Mouse (Mus musculus): Measurements from ENCODE around the gene Ift43. TPM values are rescaled to one million over a fixed set of nuclear protein-coding genes. Genes with fewer than 3 reads are reported as not detected.

Gene Ift43
- polyA plus RNA-seq, 1 experiment from 2014 or later: 6.6 TPM

DNA sequence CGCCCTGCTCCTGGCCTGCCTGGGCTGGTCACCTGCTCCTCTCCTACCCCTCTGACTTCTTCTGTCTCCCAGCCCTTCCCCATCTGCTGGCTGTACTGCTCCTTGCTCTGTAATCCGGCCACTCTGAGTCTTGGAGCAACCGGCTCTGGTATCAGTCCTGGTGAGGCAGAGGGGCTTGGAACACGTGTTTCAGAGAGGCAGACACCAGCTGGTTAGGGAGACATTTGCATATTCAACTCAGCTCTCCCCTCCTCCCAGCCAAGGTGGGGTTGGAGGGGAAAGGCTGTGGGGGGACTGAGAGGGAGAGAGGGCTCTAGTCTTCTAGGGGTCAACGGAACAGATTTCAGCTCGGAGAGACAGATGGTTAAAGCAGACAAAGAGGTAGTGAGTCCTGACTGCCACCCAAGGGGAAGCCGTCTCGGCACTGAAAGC lies 99.0 kb downstream of the Ift43 start:
- Histone ChIP-seq H3K9ac (ENCODE audit: low read depth, low read length) (no peak overlapping the region), H3K4me2 (ENCODE audit: low read depth, low read length) (no peak overlapping the region), H3K4me3 (ENCODE audit: low read depth, low read length) (no peak overlapping the region), H3K36me3 (ENCODE audit: control insufficient read depth, insufficient read depth) (no peaks in the 10 kb centered on the region), H3K4me1 (ENCODE audit: control insufficient read depth, low read depth, low read length) (no peaks in the 10 kb centered on the region), H3K27me3 (ENCODE audit: control insufficient read depth, insufficient read depth, low read depth, low read length) (no peaks in the 10 kb centered on the region), H3K9me3 (replicated peaks; ENCODE audit: control insufficient read depth, low read length) (no peaks in the 10 kb centered on the region), H3K27ac (ENCODE audit: low read length) (no peak overlapping the region)
- 28% methylated on average over 8 of the region's 8 CpGs for WGBS (ENCODE audit: insufficient replicate concordance)
- ATAC-seq (ENCODE audit: low read depth): no peak

- WGBS (ENCODE audit: insufficient replicate concordance): 30% methylated on average over 2 of the region's 2 CpGs
- Histone ChIP-seq H3K4me2 (ENCODE audit: low read depth, low read length) (no peak overlapping the region), H3K9ac (ENCODE audit: low read depth, low read length) (no peak overlapping the region), H3K4me1 (ENCODE audit: control insufficient read depth, low read depth, low read length) (no peaks in the 10 kb centered on the region), H3K36me3 (ENCODE audit: control insufficient read depth, insufficient read depth) (no peaks in the 10 kb centered on the region), H3K9me3 (replicated peaks; ENCODE audit: control insufficient read depth, low read length) (no peaks in the 10 kb centered on the region), H3K27me3 (ENCODE audit: control insufficient read depth, insufficient read depth, low read depth, low read length) (no peaks in the 10 kb centered on the region), H3K4me3 (ENCODE audit: low read depth, low read length) (no peak overlapping the region), H3K27ac (ENCODE audit: low read length) (no peak overlapping the region)
- no peak for ATAC-seq (ENCODE audit: low read depth)
Measured at GRCm38 (mm10) chr12:86181879-86182278, 99.5 kb downstream of the Ift43 start.

DNA sequence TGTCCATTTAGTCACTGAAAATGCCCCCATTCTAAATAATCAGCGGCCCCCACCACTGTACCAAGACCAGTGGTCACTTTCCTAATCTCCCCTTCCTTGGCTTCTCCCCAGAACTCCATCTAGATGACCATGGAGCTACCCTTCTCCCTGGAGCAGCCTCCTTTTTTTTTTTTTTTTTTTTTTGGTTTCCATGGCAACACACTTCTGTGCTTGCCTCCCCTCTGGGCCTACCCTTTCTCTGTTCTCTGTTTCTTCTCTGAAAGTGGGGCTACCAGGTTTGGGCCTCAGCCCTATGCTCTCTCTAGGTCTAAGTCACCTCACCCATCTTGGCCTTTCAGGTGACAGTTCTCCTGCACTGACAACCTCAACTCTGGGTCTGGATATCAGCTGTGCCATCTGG lies 100.1 kb downstream of the Ift43 start:
- Histone ChIP-seq H3K4me1 (ENCODE audit: control insufficient read depth, low read depth, low read length) (no peaks in the 10 kb centered on the region), H3K27ac (ENCODE audit: low read length) (no peak overlapping the region), H3K9me3 (replicated peaks; ENCODE audit: control insufficient read depth, low read length) (no peaks in the 10 kb centered on the region), H3K36me3 (ENCODE audit: control insufficient read depth, insufficient read depth) (no peaks in the 10 kb centered on the region), H3K9ac (ENCODE audit: low read depth, low read length) (no peak overlapping the region), H3K4me2 (ENCODE audit: low read depth, low read length) (no peak overlapping the region), H3K27me3 (ENCODE audit: control insufficient read depth, insufficient read depth, low read depth, low read length) (no peaks in the 10 kb centered on the region), H3K4me3 (ENCODE audit: low read depth, low read length) (no peak overlapping the region)
- no peak for ATAC-seq (ENCODE audit: low read depth)
- 55% methylated on average over 1 of the region's 1 CpGs for WGBS (ENCODE audit: insufficient replicate concordance)

DNA sequence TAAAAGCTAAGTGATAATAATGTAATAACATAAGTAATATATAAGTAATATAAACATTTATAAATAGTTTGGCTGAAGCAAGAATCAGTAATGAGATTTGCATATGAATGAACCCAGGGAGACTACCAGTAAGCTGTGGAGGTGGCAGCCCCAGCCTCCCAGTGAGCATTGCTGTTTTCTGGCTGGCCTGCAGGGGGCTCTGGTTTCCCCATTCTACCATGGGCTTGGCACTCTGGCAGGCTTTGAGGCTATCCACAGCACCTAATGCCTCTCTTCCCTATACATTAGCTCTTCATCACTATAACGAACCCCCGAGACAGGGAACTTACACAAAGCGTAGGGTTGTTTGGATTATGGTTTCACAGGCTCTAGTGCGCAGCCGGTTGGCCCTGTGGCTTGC lies 105.8 kb downstream of the Ift43 start:
- Histone ChIP-seq H3K36me3 (ENCODE audit: control insufficient read depth, insufficient read depth) (no peaks in the 10 kb centered on the region), H3K9ac (ENCODE audit: low read depth, low read length) (no peak overlapping the region), H3K9me3 (replicated peaks; ENCODE audit: control insufficient read depth, low read length) (no peaks in the 10 kb centered on the region), H3K27me3 (ENCODE audit: control insufficient read depth, insufficient read depth, low read depth, low read length) (no peaks in the 10 kb centered on the region), H3K27ac (ENCODE audit: low read length) (no peak overlapping the region), H3K4me3 (ENCODE audit: low read depth, low read length) (no peak overlapping the region), H3K4me2 (ENCODE audit: low read depth, low read length) (no peak overlapping the region), H3K4me1 (ENCODE audit: control insufficient read depth, low read depth, low read length) (no peaks in the 10 kb centered on the region)
- WGBS (ENCODE audit: insufficient replicate concordance): 47% methylated on average over 5 of the region's 5 CpGs
- no peak for ATAC-seq (ENCODE audit: low read depth)

- no peak for ATAC-seq (ENCODE audit: low read depth)
- no peak overlapping the region for H3K9ac ChIP-seq (ENCODE audit: low read depth, low read length)
- H3K27ac ChIP-seq (ENCODE audit: low read length): no peak overlapping the region
- H3K4me1 ChIP-seq (ENCODE audit: control insufficient read depth, low read depth, low read length): no peaks in the 10 kb centered on the region
- no peak overlapping the region for H3K4me2 ChIP-seq (ENCODE audit: low read depth, low read length)
- H3K27me3 ChIP-seq (ENCODE audit: control insufficient read depth, insufficient read depth, low read depth, low read length): no peaks in the 10 kb centered on the region
- no peak overlapping the region for H3K4me3 ChIP-seq (ENCODE audit: low read depth, low read length)
- 14% methylated on average over 19 of the region's 19 CpGs for WGBS (ENCODE audit: insufficient replicate concordance)
- H3K9me3 ChIP-seq (replicated peaks; ENCODE audit: control insufficient read depth, low read length): no peaks in the 10 kb centered on the region
- H3K36me3 ChIP-seq (ENCODE audit: control insufficient read depth, insufficient read depth): no peaks in the 10 kb centered on the region
Measured at GRCm38 (mm10) chr12:86189601-86190323, 107.4 kb downstream of the Ift43 start.

GRCm38 (mm10) chr12:86192036-86192449 lies 109.7 kb downstream of the Ift43 start:
- Histone ChIP-seq H3K9ac (ENCODE audit: low read depth, low read length) (no peak overlapping the region), H3K9me3 (replicated peaks; ENCODE audit: control insufficient read depth, low read length) (no peaks in the 10 kb centered on the region), H3K27ac (ENCODE audit: low read length) (no peak overlapping the region), H3K4me1 (ENCODE audit: control insufficient read depth, low read depth, low read length) (no peaks in the 10 kb centered on the region), H3K27me3 (ENCODE audit: control insufficient read depth, insufficient read depth, low read depth, low read length) (no peaks in the 10 kb centered on the region), H3K4me3 (ENCODE audit: low read depth, low read length) (no peak overlapping the region), H3K36me3 (ENCODE audit: control insufficient read depth, insufficient read depth) (no peaks in the 10 kb centered on the region), H3K4me2 (ENCODE audit: low read depth, low read length) (no peak overlapping the region)
- no peak for ATAC-seq (ENCODE audit: low read depth)
- 58% methylated on average over 15 of the region's 15 CpGs for WGBS (ENCODE audit: insufficient replicate concordance)

DNA sequence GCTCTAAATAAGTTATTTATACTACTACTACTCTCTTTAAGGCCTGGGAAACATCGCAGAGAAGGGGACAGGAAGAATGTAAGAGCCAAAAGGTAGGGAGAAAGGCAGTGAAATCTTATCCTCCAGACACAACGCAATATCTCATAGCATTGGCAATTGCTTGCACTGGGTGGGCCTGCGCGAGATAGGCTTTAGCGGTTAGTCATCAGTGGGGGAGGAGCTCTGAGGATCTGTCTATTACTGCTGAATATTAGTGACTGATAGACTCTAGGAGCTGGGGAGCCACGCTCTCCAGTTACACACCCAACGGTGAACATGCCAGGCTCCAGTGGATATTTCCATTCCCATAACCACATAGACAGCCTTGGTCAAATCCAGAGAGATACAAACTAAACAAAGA lies 114.6 kb downstream of the Ift43 start:
- Histone ChIP-seq H3K27ac (ENCODE audit: low read length) (no peak overlapping the region), H3K9me3 (replicated peaks; ENCODE audit: control insufficient read depth, low read length) (no peaks in the 10 kb centered on the region), H3K4me3 (ENCODE audit: low read depth, low read length) (no peak overlapping the region), H3K4me1 (ENCODE audit: control insufficient read depth, low read depth, low read length) (no peaks in the 10 kb centered on the region), H3K9ac (ENCODE audit: low read depth, low read length) (no peak overlapping the region), H3K36me3 (ENCODE audit: control insufficient read depth, insufficient read depth) (no peaks in the 10 kb centered on the region), H3K27me3 (ENCODE audit: control insufficient read depth, insufficient read depth, low read depth, low read length) (no peaks in the 10 kb centered on the region), H3K4me2 (ENCODE audit: low read depth, low read length) (no peak overlapping the region)
- WGBS (ENCODE audit: insufficient replicate concordance): 64% methylated on average over 7 of the region's 7 CpGs
- peak; percentile 39; the same call in 1 of the 2 replicates for ATAC-seq (ENCODE audit: low read depth)

DNA sequence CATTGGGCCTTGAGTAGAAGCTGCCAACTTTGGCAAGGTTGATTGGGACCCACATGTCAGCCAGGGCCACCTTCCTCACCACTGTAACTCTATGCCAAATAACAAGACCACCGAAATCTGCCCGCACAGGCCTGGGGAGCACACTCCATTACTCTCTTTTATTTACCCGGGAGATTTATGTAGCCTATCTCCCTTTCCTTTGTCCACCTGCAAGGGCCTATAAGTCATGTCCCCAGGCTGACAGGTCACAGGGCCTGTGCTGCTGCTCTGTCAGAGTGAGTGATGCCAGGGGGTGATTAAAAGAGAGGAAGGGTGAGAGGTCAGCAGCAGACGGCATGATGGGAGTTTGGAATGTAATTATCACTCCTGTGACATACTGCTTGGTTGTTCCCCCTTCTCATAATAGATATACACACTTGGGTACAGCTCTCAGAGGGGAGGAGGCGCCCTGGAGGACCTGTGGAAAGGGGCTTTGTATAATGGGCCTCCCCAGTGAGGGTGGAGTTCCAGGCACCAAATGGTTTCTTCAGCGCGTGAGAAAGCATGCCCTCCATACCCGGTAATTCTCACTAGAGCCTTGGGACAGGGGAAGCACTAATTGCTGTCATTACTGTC lies 121.2 kb downstream of the Ift43 start:
- Histone ChIP-seq H3K27me3 (ENCODE audit: control insufficient read depth, insufficient read depth, low read depth, low read length) (no peaks in the 10 kb centered on the region), H3K36me3 (ENCODE audit: control insufficient read depth, insufficient read depth) (no peaks in the 10 kb centered on the region), H3K9me3 (replicated peaks; ENCODE audit: control insufficient read depth, low read length) (no peaks in the 10 kb centered on the region), H3K4me3 (ENCODE audit: low read depth, low read length) (no peak overlapping the region), H3K4me2 (ENCODE audit: low read depth, low read length) (no peak overlapping the region), H3K27ac (ENCODE audit: low read length) (no peak overlapping the region), H3K4me1 (ENCODE audit: control insufficient read depth, low read depth, low read length) (no peaks in the 10 kb centered on the region), H3K9ac (ENCODE audit: low read depth, low read length) (no peak overlapping the region)
- WGBS (ENCODE audit: insufficient replicate concordance): 32% methylated on average over 8 of the region's 8 CpGs
- no peak for ATAC-seq (ENCODE audit: low read depth)

DNA sequence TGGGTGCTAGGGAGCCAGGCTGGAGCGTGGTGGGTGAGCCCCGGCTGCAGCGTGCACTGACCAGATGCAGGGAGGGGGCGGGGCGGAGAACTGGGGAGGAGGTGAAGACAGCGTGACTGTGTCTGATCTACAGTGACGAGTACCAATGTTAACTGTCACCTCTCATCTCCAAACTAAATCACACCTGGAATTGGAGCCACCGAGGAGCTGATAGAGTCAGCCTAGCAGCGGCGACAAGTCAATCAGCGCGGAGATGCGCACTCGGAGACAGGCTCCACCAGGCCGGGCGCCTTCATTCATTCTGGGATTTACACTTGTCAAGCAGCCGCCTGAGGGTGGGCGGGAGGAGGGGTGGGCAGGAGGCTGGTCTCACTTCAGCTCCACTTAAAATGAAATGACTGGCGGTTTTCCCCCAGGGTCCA lies 128.8 kb downstream of the Ift43 start:
- H3K4me3 ChIP-seq (ENCODE audit: low read depth, low read length): no peak overlapping the region
- H3K36me3 ChIP-seq (ENCODE audit: control insufficient read depth, insufficient read depth): no peaks in the 10 kb centered on the region
- H3K9me3 ChIP-seq (replicated peaks; ENCODE audit: control insufficient read depth, low read length): no peaks in the 10 kb centered on the region
- no peak overlapping the region for H3K9ac ChIP-seq (ENCODE audit: low read depth, low read length)
- H3K4me2 ChIP-seq (ENCODE audit: low read depth, low read length): no peak overlapping the region
- no peak overlapping the region for H3K27ac ChIP-seq (ENCODE audit: low read length)
- ATAC-seq (ENCODE audit: low read depth): no peak
- 4% methylated on average over 19 of the region's 19 CpGs for WGBS (ENCODE audit: insufficient replicate concordance)
- H3K4me1 ChIP-seq (ENCODE audit: control insufficient read depth, low read depth, low read length): no peaks in the 10 kb centered on the region
- H3K27me3 ChIP-seq (ENCODE audit: control insufficient read depth, insufficient read depth, low read depth, low read length): peaks cover 56% of the 10 kb centered on the region
